Mouse (Mus musculus) right cerebral cortex, postnatal 10 days (tissue): ENCODE measurements around the gene Bahcc1.

ENCODE experiments used
- DNase-seq, 2 experiments: peaks; one replicate each; pipeline ENCODE4 v3.0.0; 2021; ENCODE audit warnings: low spot score in 2 of 2

Gene Bahcc1

GRCm38 (mm10) chr11:120315832-120316689 is 83.3 kb downstream of the Bahcc1 start:
- peak; percentile 96 to 98 for DNase-seq

- DNase-seq = peak; percentile 45 to 47
Measured at GRCm38 (mm10) chr11:120316690-120317254, 84.0 kb downstream of the Bahcc1 start.

- peak; percentile 18 to 21 for DNase-seq
Measured at GRCm38 (mm10) chr11:120317456-120317855, 84.7 kb downstream of the Bahcc1 start.

- peak; percentile 18 to 23 for DNase-seq
Measured at GRCm38 (mm10) chr11:120319310-120319709, 86.6 kb downstream of the Bahcc1 start.

GRCm38 (mm10) chr11:120320156-120320555 is 87.4 kb downstream of the Bahcc1 start:
- peak in 1 of 2 experiments; percentile 15 for DNase-seq

GRCm38 (mm10) chr11:120335431-120336021 is 102.8 kb downstream of the Bahcc1 start:
- peak; percentile 22 to 24 for DNase-seq

GRCm38 (mm10) chr11:120337447-120337846 is 104.7 kb downstream of the Bahcc1 start:
- DNase-seq = no peak

GRCm38 (mm10) chr11:120338786-120339185 is 106.0 kb downstream of the Bahcc1 start:
- peak in 1 of 2 experiments; percentile 9 for DNase-seq

GRCm38 (mm10) chr11:120339978-120340513 is 107.3 kb downstream of the Bahcc1 start:
- DNase-seq = peak; percentile 13 to 21

GRCm38 (mm10) chr11:120341661-120342060 is 108.9 kb downstream of the Bahcc1 start:
- DNase-seq = no peak
